ENCODE assay signal across 10 mouse cellular contexts in genomic region chr1:44437822-44438221, GRCm38 (mm10).
DNase-seq lines count a peak whose midpoint lies in the region; ATAC-seq and TF ChIP-seq lines count a peak whose summit lies in the region.
"Had no signal": no experiment of that assay in that cellular context is flagged by ENCODE, and none has a peak within 500 bp of the region (broad histone marks: within the 10 kb centered on the region; RNA-seq: fewer than 3 reads in every experiment).

No protein-coding gene starts in this region.

- no peak for DNase-seq in gastrocnemius, adult 2 months
- no peak for DNase-seq in gastrocnemius, postnatal 36 days
- no peak for DNase-seq in lung, postnatal 0 days (ENCODE audit: low spot score)
- DNase-seq in lung, postnatal 25 days (ENCODE audit: low spot score), result no peak
- peak; percentile 27 for DNase-seq in MEL (ENCODE audit: low read depth, low spot score)
- peak; percentile 15 for DNase-seq in induced T-regulatory cell, adult 2 months (ENCODE audit: low read depth)
- DNase-seq in right cerebral cortex, postnatal 10 days (ENCODE audit: low spot score in 2 of 2), result no peak
- DNase-seq: left cerebral cortex, postnatal 4 days had no signal

- no peaks in the 10 kb centered on the region for H3K4me1 ChIP-seq in lung, postnatal 0 days (ENCODE audit: insufficient read depth, low read depth, low read length)
- H3K4me1 ChIP-seq in MEL (ENCODE audit: control insufficient read depth in 1 of 2, insufficient read depth in 2 of 2, low read length in 2 of 2), result no peaks in the 10 kb centered on the region
- no peaks in the 10 kb centered on the region for H3K4me1 ChIP-seq in intestine, embryonic 16.5 days (ENCODE audit: control insufficient read depth, insufficient read depth, low read length)

- TF ChIP-seq EP300 in lung, postnatal 0 days (IDR thresholded peaks at IDR 0.05), result no peak
- TF ChIP-seq EP300 in MEL (IDR thresholded peaks at IDR 0.05; ENCODE audit: low read depth in 1 of 2, low read length in 2 of 2), result no peak

- H3K9ac ChIP-seq in lung, postnatal 0 days (replicated peaks; ENCODE audit: low read depth), result no peak overlapping the region
- no peak overlapping the region for H3K9ac ChIP-seq in MEL (ENCODE audit: control insufficient read depth, low read depth, low read length, poor library complexity, severe bottlenecking)
- H3K9ac ChIP-seq in intestine, embryonic 16.5 days (ENCODE audit: low read depth, low read length), result no peak overlapping the region

- H3K4me2 ChIP-seq in lung, postnatal 0 days (replicated peaks; ENCODE audit: low read depth, low read length), result no peak overlapping the region
- H3K4me2 ChIP-seq in intestine, embryonic 16.5 days (ENCODE audit: low read depth, low read length), result no peak overlapping the region

- intact Hi-C loops in gastrocnemius, adult 2 months (cut with DNase I), result no loop called here
- intact Hi-C loops in gastrocnemius, postnatal 36 days (cut with DNase I), result no loop called here

- H3K27me3 ChIP-seq in lung, postnatal 0 days (replicated peaks; ENCODE audit: insufficient read depth, low read length), result no peaks in the 10 kb centered on the region
- no peaks in the 10 kb centered on the region for H3K27me3 ChIP-seq in MEL (ENCODE audit: control insufficient read depth in 1 of 2, insufficient read depth in 2 of 2, low read length in 2 of 2)
- H3K27me3 ChIP-seq in intestine, embryonic 16.5 days (replicated peaks; ENCODE audit: control insufficient read depth, insufficient read depth, low read length), result no peaks in the 10 kb centered on the region

- no peak; the same call in 1 of the 2 replicates for TF ChIP-seq RAD21 in MEL (IDR thresholded peaks at IDR 0.05; ENCODE audit: low read depth, low read length)

- peak; percentile 44 for TF ChIP-seq CTCF in gastrocnemius, adult 2 months (IDR thresholded peaks at IDR 0.05)
- TF ChIP-seq CTCF in lung, postnatal 0 days (IDR thresholded peaks at IDR 0.05), result peak; percentile 35
- TF ChIP-seq CTCF in MEL (IDR thresholded peaks at IDR 0.05 in 2 of 3, conservative IDR thresholded peaks at IDR 0.05 in 1 of 3; ENCODE audit: control insufficient read depth in 1 of 3, insufficient read depth in 1 of 3, low read depth in 2 of 3, low read length in 3 of 3, poor library complexity in 1 of 3, severe bottlenecking in 1 of 3), result peak; percentile 11 to 43 (median 17); a peak in 4 of 6 replicates

- no peaks in the 10 kb centered on the region for H3K79me2 ChIP-seq in MEL (ENCODE audit: control insufficient read depth, insufficient read depth, low read length, poor library complexity)

- H3K4me3 ChIP-seq in gastrocnemius, adult 2 months, result no peak overlapping the region
- H3K4me3 ChIP-seq in lung, postnatal 0 days (ENCODE audit: low read depth, low read length), result no peak overlapping the region
- H3K4me3 ChIP-seq in MEL (ENCODE audit: control insufficient read depth in 1 of 2, insufficient read depth in 1 of 2, low read depth in 2 of 2, low read length in 2 of 2), result no peak overlapping the region
- H3K4me3 ChIP-seq in intestine, embryonic 16.5 days (ENCODE audit: low read length), result no peak overlapping the region

- 78% methylated on average over 2 of the region's 2 CpGs for WGBS in lung, postnatal 0 days
- WGBS in intestine, embryonic 16.5 days, result 76% methylated on average over 2 of the region's 2 CpGs

- TF ChIP-seq POLR2A in MEL (IDR thresholded peaks at IDR 0.05; ENCODE audit: control insufficient read depth in 1 of 2, insufficient read depth in 1 of 2, low read depth in 1 of 2, low read length in 2 of 2, poor library complexity in 1 of 2), result no peak

- no peak for ATAC-seq in lung, postnatal 0 days
- ATAC-seq in intestine, embryonic 16.5 days, result no peak
- ATAC-seq: midbrain, embryonic 16.5 days had no signal

- H3K36me3 ChIP-seq in lung, postnatal 0 days (ENCODE audit: insufficient read depth, low read length), result no peaks in the 10 kb centered on the region
- no peaks in the 10 kb centered on the region for H3K36me3 ChIP-seq in MEL (ENCODE audit: control insufficient read depth in 1 of 2, insufficient read depth in 2 of 2, low read length in 2 of 2)
- no peaks in the 10 kb centered on the region for H3K36me3 ChIP-seq in intestine, embryonic 16.5 days (ENCODE audit: control insufficient read depth, insufficient read depth, low read length)

- no peaks in the 10 kb centered on the region for H3K9me3 ChIP-seq in lung, postnatal 0 days (ENCODE audit: low read length)
- H3K9me3 ChIP-seq in MEL (replicated peaks; ENCODE audit: insufficient read depth, low read length), result no peaks in the 10 kb centered on the region
- no peaks in the 10 kb centered on the region for H3K9me3 ChIP-seq in intestine, embryonic 16.5 days (ENCODE audit: control insufficient read depth, low read length)

- H3K27ac ChIP-seq in gastrocnemius, adult 2 months, result no peak overlapping the region
- no peak overlapping the region for H3K27ac ChIP-seq in lung, postnatal 0 days (ENCODE audit: low read length)
- no peak overlapping the region for H3K27ac ChIP-seq in MEL (ENCODE audit: control insufficient read depth, low read depth, low read length)
- H3K27ac ChIP-seq in intestine, embryonic 16.5 days (ENCODE audit: low read length), result no peak overlapping the region

TF ChIP-seq in MEL, 35 proteins besides CTCF, POLR2A, EP300 and RAD21:
- TF ChIP-seq SMC3 (IDR thresholded peaks at IDR 0.05; ENCODE audit: low read depth, low read length), result peak; percentile 41
- TF ChIP-seq BHLHE40 (IDR thresholded peaks at IDR 0.05; ENCODE audit: borderline replicate concordance, low read depth, low read length), result no peak

Comparison
In these comparisons a context has a peak if more than half of its experiments do, and no peak if none do; other contexts are left out.
1. DNase-seq: peak in MEL (single experiment) and induced T-regulatory cell, adult 2 months (single experiment); none in gastrocnemius, adult 2 months (single experiment), gastrocnemius, postnatal 36 days (0 of 2), lung, postnatal 0 days (single experiment), lung, postnatal 25 days (single experiment) and right cerebral cortex, postnatal 10 days (0 of 2).
2. Peak in every context shown above with its lines, with median percentiles within 50 percentile points of each other: CTCF ChIP-seq.